Mouse (Mus musculus) spleen, adult 2 months (tissue): ENCODE measurements at regions not wholly inside any gene's neighbourhood (a gene's known extent, or its start where the extent isn't known, plus 50 kb on each side); places are given as distances from the start of the nearest gene placed in this dataset.

ENCODE experiments used
- DNase-seq, 2 experiments: peaks; one replicate each; pipeline versions ENCODE4 v3.0.0 to v3.0.0-alpha.2; 2012 to 2021; ENCODE audit warnings: low spot score in 2 of 2, low read depth in 1 of 2
- H3K27ac ChIP-seq: fragments of 200-500 bp; 2 replicates; pipeline ENCODE4 v1.5.1; 2012; ENCODE audit warnings: low read length, inconsistent platforms; ENCODE audit not compliant: insufficient read depth
- H3K27me3 ChIP-seq: fragments of 200-500 bp; 2 replicates; pipeline ENCODE4 v1.6.1; 2012; ENCODE audit warnings: mild to moderate bottlenecking, moderate library complexity, low read length, inconsistent platforms; ENCODE audit not compliant: control insufficient read depth, insufficient read depth
- H3K36me3 ChIP-seq: fragments of 200-500 bp; 2 replicates; pipeline ENCODE4 v1.6.1; 2012; ENCODE audit warnings: mild to moderate bottlenecking, low read length, inconsistent platforms; ENCODE audit not compliant: control insufficient read depth, insufficient read depth
- H3K4me1 ChIP-seq: fragments of 200-500 bp; 2 replicates; pipeline ENCODE4 v1.6.1; 2011; ENCODE audit warnings: inconsistent platforms; ENCODE audit not compliant: control insufficient read depth, insufficient read depth, insufficient read length
- H3K4me3 ChIP-seq: fragments of 200-500 bp; 2 replicates; pipeline ENCODE4 v1.5.1; 2011; ENCODE audit warnings: mild to moderate bottlenecking, inconsistent platforms; ENCODE audit not compliant: insufficient read depth, insufficient read length; ENCODE audit errors: extremely low read depth
- CTCF ChIP-seq: fragments of 200-500 bp; IDR thresholded peaks from 2 replicates; pipeline ENCODE4 v1.5.1; 2011; ENCODE audit warnings: mild to moderate bottlenecking, inconsistent platforms; ENCODE audit not compliant: insufficient read depth, insufficient read length, insufficient replicate concordance; ENCODE audit errors: extremely low read depth
- POLR2A ChIP-seq: fragments of 200-500 bp; IDR thresholded peaks from 2 replicates; pipeline ENCODE4 v1.6.1; 2011; ENCODE audit warnings: low read depth, low read length, inconsistent platforms
- WGBS: fragments of 180-500 bp; shearing (Covaris S2); methylation state at CpG from one replicate; pipeline ENCODE4 v1.1.7; 2018; 5-methylcytosine and 5-hydroxymethylcytosine counted together

- no peak overlapping the region for H3K27ac ChIP-seq
- TF ChIP-seq CTCF (no peak), POLR2A (no peak)
- no peak for DNase-seq
- 73% methylated on average over 10 of the region's 10 CpGs for WGBS
- no peaks in the 10 kb centered on the region for H3K27me3 ChIP-seq
- H3K36me3 ChIP-seq: no peaks in the 10 kb centered on the region
- H3K4me1 ChIP-seq: no peaks in the 10 kb centered on the region
- no peak overlapping the region for H3K4me3 ChIP-seq
Measured at GRCm38 (mm10) chr17:63806360-63806759, 56.5 kb upstream of the Fer start.

GRCm38 (mm10) chr17:63807590-63808228 is 55.2 kb upstream of the Fer start:
- Histone ChIP-seq H3K27ac (no peak overlapping the region), H3K4me1 (no peaks in the 10 kb centered on the region), H3K27me3 (no peaks in the 10 kb centered on the region), H3K4me3 (no peak overlapping the region), H3K36me3 (no peaks in the 10 kb centered on the region)
- 89% methylated on average over 9 of the region's 9 CpGs for WGBS
- no peak for TF ChIP-seq CTCF
- TF ChIP-seq POLR2A: no peak
- DNase-seq: no peak

- Histone ChIP-seq H3K4me3 (no peak overlapping the region), H3K36me3 (no peaks in the 10 kb centered on the region), H3K27me3 (no peaks in the 10 kb centered on the region), H3K27ac (no peak overlapping the region), H3K4me1 (no peaks in the 10 kb centered on the region)
- TF ChIP-seq POLR2A: no peak
- no peak for TF ChIP-seq CTCF
- DNase-seq: no peak
- 82% methylated on average over 6 of the region's 6 CpGs for WGBS
Measured at GRCm38 (mm10) chr17:63808756-63809155, 54.1 kb upstream of the Fer start.

GRCm38 (mm10) chr17:63811246-63811785 is 51.5 kb upstream of the Fer start:
- Histone ChIP-seq H3K36me3 (no peaks in the 10 kb centered on the region), H3K27ac (no peak overlapping the region), H3K27me3 (no peaks in the 10 kb centered on the region), H3K4me1 (no peaks in the 10 kb centered on the region), H3K4me3 (no peak overlapping the region)
- TF ChIP-seq POLR2A: no peak
- TF ChIP-seq CTCF: no peak
- DNase-seq: no peak
- WGBS: 73% methylated on average over 9 of the region's 9 CpGs

GRCm38 (mm10) chr17:63812586-63812985 is 50.3 kb upstream of the Fer start:
- TF ChIP-seq POLR2A (no peak), CTCF (no peak)
- WGBS: 77% methylated on average over 3 of the region's 3 CpGs
- Histone ChIP-seq H3K27ac (no peak overlapping the region), H3K4me3 (no peak overlapping the region), H3K4me1 (no peaks in the 10 kb centered on the region), H3K27me3 (no peaks in the 10 kb centered on the region), H3K36me3 (no peaks in the 10 kb centered on the region)
- DNase-seq: no peak
